Mouse (Mus musculus) layer of hippocampus, postnatal 36 days (tissue): Measurements from ENCODE around the gene Gm38655. TPM values are rescaled to one million over a fixed set of nuclear protein-coding genes. Genes with fewer than 3 reads are reported as not detected.

Source experiments
- DNase-seq, 2 experiments: peaks; one replicate each; pipeline ENCODE4 v3.0.0; 2022
- total RNA-seq, 2 experiments: library from RNA; stranded (reverse); gene quantifications; 2 replicates each; pipeline ENCODE4 v1.2.3; 2021

The Gm38655 gene
- total RNA-seq: not detected

GRCm38 (mm10) chr17:25175411-25175810 lies at the start of gene Gm38655:
TSS of gene Gm38655 (minus strand) at chr17:25175471.
- no peak for DNase-seq

GRCm38 (mm10) chr17:25224586-25225222 lies 49.4 kb upstream of the Gm38655 start:
- DNase-seq: no peak

GRCm38 (mm10) chr17:25222951-25223601 lies 47.8 kb upstream of the Gm38655 start:
- DNase-seq: no peak

- DNase-seq: peak in 1 of 2 experiments; percentile 34
Observed at GRCm38 (mm10) chr17:25222504-25222940, 47.3 kb upstream of the Gm38655 start.

GRCm38 (mm10) chr17:25221821-25222503 lies 46.7 kb upstream of the Gm38655 start:
- no peak for DNase-seq

- DNase-seq: no peak
Observed at GRCm38 (mm10) chr17:25220746-25221145, 45.5 kb upstream of the Gm38655 start.

GRCm38 (mm10) chr17:25219492-25220295 lies 44.4 kb upstream of the Gm38655 start:
- DNase-seq: no peak

- DNase-seq: no peak
Observed at GRCm38 (mm10) chr17:25218967-25219366, 43.7 kb upstream of the Gm38655 start.

GRCm38 (mm10) chr17:25215431-25215830 lies 40.2 kb upstream of the Gm38655 start:
- DNase-seq: no peak

GRCm38 (mm10) chr17:25211705-25212104 lies 36.4 kb upstream of the Gm38655 start:
- no peak for DNase-seq

- DNase-seq: no peak
Observed at GRCm38 (mm10) chr17:25210680-25211466, 35.6 kb upstream of the Gm38655 start.

- no peak for DNase-seq
Observed at GRCm38 (mm10) chr17:25210006-25210405, 34.7 kb upstream of the Gm38655 start.

- no peak for DNase-seq
Observed at GRCm38 (mm10) chr17:25202401-25202800, 27.1 kb upstream of the Gm38655 start.

- DNase-seq: no peak
Observed at GRCm38 (mm10) chr17:25189091-25189490, 13.8 kb upstream of the Gm38655 start.

GRCm38 (mm10) chr17:25188150-25189031 lies 13.1 kb upstream of the Gm38655 start, which contains the start of gene Unkl:
TSS of gene Unkl (plus strand) at chr17:25188397.
- peak; percentile 64 to 66 for DNase-seq

- no peak for DNase-seq
Observed at GRCm38 (mm10) chr17:25187784-25188149, 12.5 kb upstream of the Gm38655 start.

GRCm38 (mm10) chr17:25184961-25185360 lies 9.7 kb upstream of the Gm38655 start:
- DNase-seq: no peak

GRCm38 (mm10) chr17:25184129-25184691 lies 8.9 kb upstream of the Gm38655 start, which contains the start of gene BC003965:
TSS of gene BC003965 (plus strand) at chr17:25184554.
- DNase-seq: peak; percentile 97 to 98

- DNase-seq: no peak
Observed at GRCm38 (mm10) chr17:25183232-25183631, 8.0 kb upstream of the Gm38655 start.

- DNase-seq: no peak
Observed at GRCm38 (mm10) chr17:25172558-25172957, 2.7 kb downstream of the Gm38655 start.
